Mouse (Mus musculus): ENCODE results near the gene Tle3. TPM values are rescaled to one million over a fixed set of nuclear protein-coding genes. Genes with fewer than 3 reads are reported as not detected.

The Tle3 gene
- polyA plus RNA-seq, 1 experiment from 2014 or later: 29.7 TPM

- H3K27ac ChIP-seq (ENCODE audit: low read length): no peak overlapping the region
Measured at GRCm38 (mm10) chr9:61347011-61347410, 25.2 kb upstream of the Tle3 start.

GRCm38 (mm10) chr9:61348036-61348435 is 24.1 kb upstream of the Tle3 start:
- no peaks in the 10 kb centered on the region; the same call in none of the 2 replicates for H3K27me3 ChIP-seq (ENCODE audit: control insufficient read depth, insufficient read depth, low read depth, low read length)
- H3K4me1 ChIP-seq (ENCODE audit: control insufficient read depth, insufficient read depth, low read length): 0 out of 2 replicates have a peak, but pooled peaks cover 2% of the 10 kb centered on the region
- no peak overlapping the region for H3K4me2 ChIP-seq (ENCODE audit: low read length)
- WGBS: 89% methylated on average over 9 of the region's 9 CpGs
- H3K36me3 ChIP-seq (ENCODE audit: control insufficient read depth, insufficient read depth, low read length): no peaks in the 10 kb centered on the region
- ATAC-seq: no peak
- no peak overlapping the region for H3K27ac ChIP-seq (ENCODE audit: low read length)
- no peak overlapping the region for H3K9ac ChIP-seq (ENCODE audit: low read depth, low read length)
- no peak overlapping the region for H3K4me3 ChIP-seq (ENCODE audit: low read depth, low read length)
- H3K9me3 ChIP-seq (replicated peaks; ENCODE audit: control insufficient read depth, low read length, poor library complexity, severe bottlenecking): no peaks in the 10 kb centered on the region

More at GRCm38 (mm10) chr9:61347011-61347410, 25.2 kb upstream of the Tle3 start:
- no peak for ATAC-seq
- H3K4me2 ChIP-seq (ENCODE audit: low read length): no peak overlapping the region
- H3K27me3 ChIP-seq (ENCODE audit: control insufficient read depth, insufficient read depth, low read depth, low read length): no peaks in the 10 kb centered on the region; the same call in none of the 2 replicates
- no peak overlapping the region for H3K9ac ChIP-seq (ENCODE audit: low read depth, low read length)
- H3K9me3 ChIP-seq (replicated peaks; ENCODE audit: control insufficient read depth, low read length, poor library complexity, severe bottlenecking): no peaks in the 10 kb centered on the region
- no peaks in the 10 kb centered on the region for H3K36me3 ChIP-seq (ENCODE audit: control insufficient read depth, insufficient read depth, low read length)
- whole genome bisulfite sequencing: 31% methylated on average over 7 of the region's 7 CpGs
- no peak overlapping the region for H3K4me3 ChIP-seq (ENCODE audit: low read depth, low read length)
- H3K4me1 ChIP-seq (ENCODE audit: control insufficient read depth, insufficient read depth, low read length): 0 out of 2 replicates have a peak, but pooled peaks cover 2% of the 10 kb centered on the region

DNA sequence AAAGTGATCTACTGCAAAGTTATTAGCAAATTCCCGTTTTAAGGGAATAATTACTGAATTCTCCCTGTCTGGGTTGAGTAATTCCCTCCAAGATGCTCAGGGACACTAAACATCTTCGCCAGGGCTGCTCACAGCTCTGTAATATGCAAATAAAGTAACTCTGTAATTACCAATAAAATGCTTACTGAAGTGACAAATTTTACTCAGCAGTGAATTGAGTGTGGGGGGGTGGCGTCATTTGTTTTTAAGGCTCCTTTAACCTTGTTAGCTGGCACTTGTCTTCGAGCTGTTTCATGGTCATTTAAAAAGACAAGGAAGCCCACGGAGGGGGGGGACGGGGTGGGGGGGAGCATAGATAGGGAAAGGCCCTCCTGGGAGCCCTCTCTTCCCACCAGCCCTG is 23.6 kb upstream of the Tle3 start:
- H3K4me2 ChIP-seq (ENCODE audit: low read length): no peak overlapping the region
- 56% methylated on average over 6 of the region's 6 CpGs for WGBS
- H3K27me3 ChIP-seq (ENCODE audit: control insufficient read depth, insufficient read depth, low read depth, low read length): no peaks in the 10 kb centered on the region; the same call in none of the 2 replicates
- no peaks in the 10 kb centered on the region for H3K36me3 ChIP-seq (ENCODE audit: control insufficient read depth, insufficient read depth, low read length)
- no peak overlapping the region for H3K27ac ChIP-seq (ENCODE audit: low read length)
- H3K4me1 ChIP-seq (ENCODE audit: control insufficient read depth, insufficient read depth, low read length): 0 out of 2 replicates have a peak, but pooled peaks cover 2% of the 10 kb centered on the region
- no peak overlapping the region for H3K9ac ChIP-seq (ENCODE audit: low read depth, low read length)
- H3K4me3 ChIP-seq (ENCODE audit: low read depth, low read length): no peak overlapping the region
- no peaks in the 10 kb centered on the region for H3K9me3 ChIP-seq (replicated peaks; ENCODE audit: control insufficient read depth, low read length, poor library complexity, severe bottlenecking)
- no peak for ATAC-seq

DNA sequence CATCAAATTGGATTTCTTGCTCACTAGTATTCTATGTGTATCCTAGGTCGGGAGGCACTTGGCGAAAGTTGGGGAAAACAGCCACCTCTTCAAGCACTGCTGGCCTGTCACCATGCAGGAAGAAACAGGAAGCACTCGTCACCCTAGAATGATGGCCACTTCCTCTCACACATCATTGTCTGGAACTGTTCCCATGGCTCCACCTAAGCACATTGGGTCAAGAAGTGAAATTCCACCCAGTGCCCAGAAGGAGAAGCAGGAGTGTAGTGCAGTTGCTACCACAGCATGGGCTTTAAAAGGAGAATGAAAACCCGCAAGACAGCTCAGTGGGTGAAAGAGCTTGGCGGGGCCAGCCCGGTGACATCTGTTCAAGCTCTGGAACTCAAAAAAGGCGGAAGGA is 22.5 kb upstream of the Tle3 start:
- ATAC-seq: no peak
- no peaks in the 10 kb centered on the region for H3K9me3 ChIP-seq (replicated peaks; ENCODE audit: control insufficient read depth, low read length, poor library complexity, severe bottlenecking)
- H3K27me3 ChIP-seq (ENCODE audit: control insufficient read depth, insufficient read depth, low read depth, low read length): no peaks in the 10 kb centered on the region; the same call in none of the 2 replicates
- H3K4me3 ChIP-seq (ENCODE audit: low read depth, low read length): no peak overlapping the region
- WGBS: 92% methylated on average over 7 of the region's 7 CpGs
- no peak overlapping the region for H3K9ac ChIP-seq (ENCODE audit: low read depth, low read length)
- H3K36me3 ChIP-seq (ENCODE audit: control insufficient read depth, insufficient read depth, low read length): no peaks in the 10 kb centered on the region
- 0 out of 2 replicates have a peak, but pooled peaks cover 2% of the 10 kb centered on the region for H3K4me1 ChIP-seq (ENCODE audit: control insufficient read depth, insufficient read depth, low read length)
- H3K27ac ChIP-seq (ENCODE audit: low read length): no peak overlapping the region
- no peak overlapping the region for H3K4me2 ChIP-seq (ENCODE audit: low read length)

DNA sequence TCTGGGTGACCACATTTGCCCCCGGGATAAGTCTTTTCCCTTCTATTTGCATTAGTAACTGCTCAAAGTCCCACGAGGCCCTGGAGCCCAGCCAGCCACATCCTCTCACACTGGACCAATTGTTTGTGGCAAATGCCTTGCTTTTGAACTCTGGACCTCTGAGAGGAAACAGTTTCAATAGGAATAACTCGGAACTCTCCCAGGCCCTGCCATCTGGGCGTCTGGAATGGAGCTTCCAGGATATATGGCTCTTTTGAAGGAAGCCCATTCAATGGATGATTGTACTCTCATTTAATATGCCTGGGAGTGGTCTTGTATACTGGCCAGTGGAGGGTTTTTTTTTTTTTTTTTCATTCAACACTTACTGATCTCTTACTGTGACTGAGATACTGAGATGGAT is 21.0 kb upstream of the Tle3 start:
- no peak; the same call in 1 of the 2 replicates for ATAC-seq
- H3K9ac ChIP-seq (ENCODE audit: low read depth, low read length): no peak overlapping the region

DNA sequence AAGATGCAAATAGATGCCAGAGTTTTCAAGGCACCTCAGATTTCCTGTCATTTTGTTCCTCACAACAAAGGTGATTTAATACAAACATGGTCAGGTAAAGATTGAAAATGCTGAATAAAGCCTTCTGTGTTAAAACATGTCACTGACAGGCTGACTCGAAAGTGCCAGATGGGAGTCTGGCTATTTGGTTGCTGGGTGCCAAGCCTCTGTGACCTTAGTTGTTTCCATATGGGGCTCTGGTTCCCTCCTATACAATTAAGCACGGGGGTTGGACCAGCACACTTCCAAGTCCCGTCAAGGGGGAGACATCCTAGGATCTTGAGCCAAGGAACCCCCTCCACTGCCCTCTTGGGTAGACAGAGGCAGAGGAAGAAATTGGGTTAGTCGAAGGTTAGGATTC is 13.2 kb upstream of the Tle3 start:
- H3K9me3 ChIP-seq (replicated peaks; ENCODE audit: control insufficient read depth, low read length, poor library complexity, severe bottlenecking): no peaks in the 10 kb centered on the region
- H3K27me3 ChIP-seq (ENCODE audit: control insufficient read depth, insufficient read depth, low read depth, low read length): no peaks in the 10 kb centered on the region
- ATAC-seq: no peak
- WGBS: 28% methylated on average over 4 of the region's 4 CpGs
- H3K36me3 ChIP-seq (ENCODE audit: control insufficient read depth, insufficient read depth, low read length): no peaks in the 10 kb centered on the region
- no peak overlapping the region for H3K9ac ChIP-seq (ENCODE audit: low read depth, low read length)
- no peak overlapping the region for H3K27ac ChIP-seq (ENCODE audit: low read length)
- no peak overlapping the region for H3K4me3 ChIP-seq (ENCODE audit: low read depth, low read length)
- no peak overlapping the region for H3K4me2 ChIP-seq (ENCODE audit: low read length)
- peaks cover 12% of the 10 kb centered on the region; the same call in 1 of the 2 replicates for H3K4me1 ChIP-seq (ENCODE audit: control insufficient read depth, insufficient read depth, low read length)

More for the DNA sequence above, 21.0 kb upstream of the Tle3 start:
- Histone ChIP-seq H3K4me2 (ENCODE audit: low read length) (no peak overlapping the region), H3K4me3 (ENCODE audit: low read depth, low read length) (no peak overlapping the region), H3K27ac (ENCODE audit: low read length) (no peak overlapping the region), H3K27me3 (ENCODE audit: control insufficient read depth, insufficient read depth, low read depth, low read length) (no peaks in the 10 kb centered on the region; the same call in none of the 2 replicates), H3K9me3 (replicated peaks; ENCODE audit: control insufficient read depth, low read length, poor library complexity, severe bottlenecking) (no peaks in the 10 kb centered on the region), H3K36me3 (ENCODE audit: control insufficient read depth, insufficient read depth, low read length) (no peaks in the 10 kb centered on the region), H3K4me1 (ENCODE audit: control insufficient read depth, insufficient read depth, low read length) (0 out of 2 replicates have a peak, but pooled peaks cover 2% of the 10 kb centered on the region)
- WGBS: 18% methylated on average over 4 of the region's 4 CpGs

DNA sequence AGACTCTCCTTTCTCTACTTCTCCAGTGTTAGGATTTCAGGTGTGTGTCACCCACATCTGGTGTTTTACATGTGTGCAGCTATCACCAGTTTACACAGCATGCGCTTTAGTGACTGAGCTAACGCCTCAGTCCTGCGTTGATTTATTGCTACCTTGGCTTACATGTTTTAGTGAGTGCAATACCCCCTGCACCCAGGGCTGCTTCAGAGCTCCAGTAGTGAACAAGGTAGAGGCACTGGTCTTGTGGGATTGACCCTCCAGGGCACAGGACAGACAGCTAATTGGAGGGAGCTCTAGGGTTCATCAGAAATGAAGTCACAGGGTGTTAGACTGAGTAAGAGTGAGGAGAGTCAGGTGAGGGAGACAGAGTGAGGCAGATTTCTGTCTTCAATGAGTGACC is 12.4 kb upstream of the Tle3 start:
- 90% methylated on average over 3 of the region's 3 CpGs for WGBS
- Histone ChIP-seq H3K4me3 (ENCODE audit: low read depth, low read length) (no peak overlapping the region), H3K27ac (ENCODE audit: low read length) (no peak overlapping the region), H3K36me3 (ENCODE audit: control insufficient read depth, insufficient read depth, low read length) (no peaks in the 10 kb centered on the region), H3K9ac (ENCODE audit: low read depth, low read length) (no peak overlapping the region), H3K4me2 (ENCODE audit: low read length) (no peak overlapping the region), H3K9me3 (replicated peaks; ENCODE audit: control insufficient read depth, low read length, poor library complexity, severe bottlenecking) (no peaks in the 10 kb centered on the region), H3K27me3 (ENCODE audit: control insufficient read depth, insufficient read depth, low read depth, low read length) (peaks cover 5% of the 10 kb centered on the region; the same call in 1 of the 2 replicates), H3K4me1 (ENCODE audit: control insufficient read depth, insufficient read depth, low read length) (peaks cover 12% of the 10 kb centered on the region; the same call in 1 of the 2 replicates)
- ATAC-seq: no peak

- H3K4me1 ChIP-seq (ENCODE audit: control insufficient read depth, insufficient read depth, low read length): peaks cover 12% of the 10 kb centered on the region; the same call in 1 of the 2 replicates
- H3K4me2 ChIP-seq (ENCODE audit: low read length): no peak overlapping the region
- WGBS: 93% methylated on average over 8 of the region's 8 CpGs
- H3K9me3 ChIP-seq (replicated peaks; ENCODE audit: control insufficient read depth, low read length, poor library complexity, severe bottlenecking): no peaks in the 10 kb centered on the region
- H3K27ac ChIP-seq (ENCODE audit: low read length): no peak overlapping the region
- no peaks in the 10 kb centered on the region for H3K36me3 ChIP-seq (ENCODE audit: control insufficient read depth, insufficient read depth, low read length)
- ATAC-seq: no peak
- no peak overlapping the region for H3K4me3 ChIP-seq (ENCODE audit: low read depth, low read length)
- no peak overlapping the region for H3K9ac ChIP-seq (ENCODE audit: low read depth, low read length)
- H3K27me3 ChIP-seq (ENCODE audit: control insufficient read depth, insufficient read depth, low read depth, low read length): peaks cover 6% of the 10 kb centered on the region; the same call in 1 of the 2 replicates
Measured at GRCm38 (mm10) chr9:61360163-61360562, 12.0 kb upstream of the Tle3 start.

DNA sequence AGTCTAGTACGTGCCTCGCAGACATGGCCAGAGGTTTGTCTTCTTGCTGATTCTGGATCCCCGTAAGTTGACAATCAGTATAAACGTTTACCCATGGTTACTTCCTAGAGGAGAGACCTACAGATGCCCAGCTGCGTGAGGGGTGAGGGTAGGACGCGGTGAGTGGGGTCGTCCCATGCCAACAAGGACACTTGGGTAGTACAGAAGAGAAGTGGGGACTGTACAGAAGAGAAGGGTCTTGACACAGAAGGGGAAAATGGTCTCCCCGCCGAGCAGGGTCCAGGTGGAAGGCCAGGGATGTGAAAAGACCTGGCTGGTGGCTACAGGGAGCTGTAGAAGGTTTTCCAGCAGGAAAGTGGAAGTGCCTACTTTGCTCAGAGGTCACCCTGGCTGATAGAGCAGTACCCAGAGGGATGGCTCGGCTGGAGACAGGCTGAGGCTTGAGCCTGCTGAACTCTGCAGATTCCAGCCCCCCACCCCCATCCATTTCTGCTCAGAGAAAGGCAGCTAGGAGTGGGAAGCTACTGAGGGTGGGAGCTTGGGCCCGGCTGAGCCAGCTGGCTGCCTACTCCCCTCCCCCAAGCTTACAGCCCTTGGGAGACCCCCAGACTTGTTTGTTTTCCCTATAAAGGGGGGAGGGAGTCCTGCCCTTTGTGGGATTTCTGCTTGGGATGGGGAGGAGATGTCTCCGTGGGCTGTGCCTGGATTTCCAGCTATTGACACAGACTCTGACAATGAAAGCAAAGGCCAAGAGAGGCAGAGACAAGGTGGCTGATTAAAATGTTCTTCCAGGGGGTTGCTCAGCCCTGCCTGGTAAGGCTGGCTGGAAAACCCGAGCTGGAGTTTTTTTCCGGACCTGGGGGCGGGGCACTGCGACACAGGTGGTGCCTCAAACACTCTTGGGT is 11.2 kb upstream of the Tle3 start:
- H3K4me2 ChIP-seq (ENCODE audit: low read length): peak overlapping the region; percentile 19; the same call in 1 of the 2 replicates
- WGBS: 18% methylated on average over 17 of the region's 17 CpGs
- no peak overlapping the region for H3K9ac ChIP-seq (ENCODE audit: low read depth, low read length)
- ATAC-seq: peak; percentile 86
- no peak overlapping the region for H3K4me3 ChIP-seq (ENCODE audit: low read depth, low read length)
- H3K27ac ChIP-seq (ENCODE audit: low read length): 0 out of 2 replicates have a peak overlapping the region, but pooled peaks have one; percentile 45
- peaks cover 6% of the 10 kb centered on the region; the same call in 1 of the 2 replicates for H3K27me3 ChIP-seq (ENCODE audit: control insufficient read depth, insufficient read depth, low read depth, low read length)
- no peaks in the 10 kb centered on the region for H3K36me3 ChIP-seq (ENCODE audit: control insufficient read depth, insufficient read depth, low read length)
- peaks cover 14% of the 10 kb centered on the region for H3K4me1 ChIP-seq (ENCODE audit: control insufficient read depth, insufficient read depth, low read length)
- H3K9me3 ChIP-seq (replicated peaks; ENCODE audit: control insufficient read depth, low read length, poor library complexity, severe bottlenecking): no peaks in the 10 kb centered on the region

Measured in midbrain, embryonic 16.5 days (tissue).